Mouse (Mus musculus) skeletal muscle tissue, adult 2 months (tissue): ENCODE measurements around the gene Stub1.
"Not testable (repeated sequence)": the region's sequence is repeated elsewhere in the genome, so short reads cannot be mapped to it uniquely, and the experiment has no call there.

Experiments used
- DNase-seq: peaks from one replicate; pipeline ENCODE4 v3.0.0-alpha.2; 2012; ENCODE audit warnings: low read depth, low spot score

Stub1 gene

GRCm38 (mm10) chr17:25833291-25833663, at the start of gene Stub1:
TSS of gene Stub1 (minus strand) at chr17:25833404.
- peak; percentile 96 for DNase-seq

DNA sequence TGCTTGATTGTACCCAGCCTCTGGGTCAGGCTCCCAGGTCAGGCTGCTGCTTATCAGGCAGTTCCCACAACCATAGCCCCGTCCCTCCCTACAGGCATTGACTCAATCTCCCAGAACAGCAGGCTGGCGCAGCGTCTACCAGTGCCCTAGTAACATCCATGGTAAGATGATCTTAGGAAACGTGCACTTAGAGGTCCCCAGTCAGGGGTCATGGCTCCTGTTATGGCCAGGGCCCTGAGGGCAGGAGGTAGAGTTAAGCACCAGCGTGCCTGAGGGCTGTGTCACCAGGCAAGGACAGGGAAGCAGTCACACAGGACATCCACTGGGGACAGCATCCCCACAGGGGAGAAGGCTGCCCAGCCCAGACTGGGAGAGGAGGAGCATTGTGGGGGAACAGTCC, 49.1 kb upstream of the Stub1 start:
- no peak for DNase-seq

DNA sequence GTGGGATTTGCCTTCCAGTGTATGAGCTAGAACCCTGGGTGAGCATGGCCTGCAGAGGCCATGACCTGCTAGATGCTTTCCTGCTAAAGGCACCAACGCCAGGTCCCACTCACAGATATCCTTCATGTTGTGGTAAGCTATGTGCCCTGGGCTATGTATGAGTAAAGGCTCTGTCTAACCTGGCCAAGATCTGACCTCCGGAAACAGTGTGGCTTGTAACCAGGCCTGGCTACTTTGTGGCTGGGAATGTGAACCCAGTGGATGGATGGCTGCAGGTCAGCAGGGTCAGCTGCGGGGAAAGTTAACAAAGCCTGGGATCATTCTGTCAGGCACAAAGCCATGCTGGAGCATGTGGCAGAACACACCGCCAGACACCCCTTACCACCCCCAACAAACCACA, 48.5 kb upstream of the Stub1 start:
- no peak for DNase-seq

DNA sequence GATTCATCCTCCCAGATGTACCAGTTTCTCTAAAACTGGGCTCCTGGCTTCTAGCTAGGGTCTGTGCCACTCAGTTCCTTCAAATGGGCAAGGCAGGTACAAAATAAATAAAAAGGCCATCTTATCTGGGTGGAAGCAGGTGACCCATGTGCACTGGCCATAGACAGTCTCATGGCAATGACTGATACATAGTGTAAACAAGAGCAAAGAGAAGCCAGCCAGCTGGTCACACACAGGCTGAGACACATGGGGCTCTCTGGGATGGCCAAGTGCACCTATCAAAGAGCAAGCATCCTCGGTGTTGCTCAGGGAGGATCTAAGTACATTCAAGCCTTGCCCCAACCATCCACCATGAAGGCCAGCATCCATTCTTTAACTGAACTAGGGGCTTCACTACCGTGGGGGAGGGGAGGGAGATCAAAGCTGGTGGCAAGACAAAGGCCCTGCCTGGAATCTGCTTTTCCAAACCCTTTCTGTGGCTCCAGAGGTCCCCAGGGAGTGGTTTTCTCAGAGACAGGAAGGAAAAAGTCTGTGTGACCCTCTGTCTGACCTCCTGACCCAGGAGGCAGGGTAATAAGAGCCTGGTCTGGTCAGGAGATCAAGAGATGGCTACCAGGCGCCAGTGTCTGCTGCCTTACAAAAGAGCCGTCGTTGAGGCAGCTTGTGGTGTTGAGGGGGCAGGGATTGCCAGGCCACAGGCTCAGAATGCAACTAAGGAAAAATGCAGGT, 47.9 kb upstream of the Stub1 start:
- no peak for DNase-seq

DNA sequence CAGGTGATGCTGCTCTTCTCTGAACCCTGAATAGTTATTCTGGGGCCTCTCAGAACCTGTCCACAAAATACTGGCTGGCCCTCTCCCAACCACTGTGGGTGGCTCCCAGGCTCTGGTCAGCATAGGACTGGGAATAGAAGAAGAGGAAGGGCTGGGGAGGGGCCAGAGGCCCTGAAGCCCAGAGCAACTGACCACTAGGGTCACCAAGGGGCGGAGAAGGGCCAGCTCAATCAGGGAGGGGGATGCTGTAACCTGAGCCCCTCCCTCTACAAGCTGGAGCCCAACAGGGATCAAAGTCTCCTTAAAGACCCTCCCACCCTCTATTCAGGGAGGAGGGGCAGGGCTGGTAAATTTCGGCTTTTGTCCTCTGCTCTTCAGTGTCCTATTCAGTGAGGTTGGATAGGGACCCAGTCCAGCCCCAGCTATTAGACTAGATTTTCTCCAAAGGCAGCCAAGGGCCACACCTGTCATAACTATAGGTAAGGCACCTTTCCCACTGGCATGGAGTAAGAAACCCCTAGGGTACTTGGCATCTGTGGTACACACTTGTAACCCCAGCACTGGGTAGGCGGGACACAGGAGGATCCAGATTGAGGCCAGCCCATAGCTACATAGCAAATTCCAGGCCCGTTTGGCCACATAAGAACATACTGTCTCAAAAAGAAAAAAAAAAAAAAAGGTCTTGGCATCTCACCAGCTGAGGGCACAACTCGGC, 47.1 kb upstream of the Stub1 start, which contains the start of gene Wfikkn1:
Gene Wfikkn1 (minus strand): TSS at position 663 of the 715 bp plus-strand sequence.
- DNase-seq: no peak

- no peak for DNase-seq
These were observed 46.5 kb upstream of the Stub1 start for GRCm38 (mm10) chr17:25879750-25880149.

- no peak for DNase-seq
These were observed 46.1 kb upstream of the Stub1 start for GRCm38 (mm10) chr17:25879261-25879660.

DNA sequence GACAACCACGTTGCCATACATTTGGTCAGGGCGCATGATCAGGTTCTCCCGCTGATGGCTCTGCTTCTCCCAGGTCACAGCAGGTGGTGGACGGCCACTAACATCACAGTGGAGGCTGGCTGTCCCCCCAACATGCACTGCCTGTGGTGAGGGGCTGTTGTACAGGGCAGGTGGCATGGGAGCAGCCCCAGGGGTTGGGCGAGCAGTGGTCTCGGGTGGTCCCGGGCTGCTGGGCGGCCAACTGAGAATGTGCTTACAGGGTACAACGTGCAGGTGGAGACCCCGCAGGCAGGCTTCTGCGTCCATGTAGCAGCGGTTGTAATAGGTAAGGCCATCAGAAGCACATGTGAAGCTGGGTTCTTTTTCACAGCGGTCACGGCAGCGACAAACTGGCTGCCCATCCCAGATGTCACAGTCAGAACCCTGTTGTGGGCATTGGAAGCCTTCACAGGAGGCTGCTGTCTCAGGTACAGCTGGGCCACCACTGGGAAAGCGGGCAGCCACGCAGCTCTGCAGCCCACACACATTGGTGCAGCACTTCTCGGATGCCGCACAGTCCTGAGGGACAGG, 45.5 kb upstream of the Stub1 start:
- no peak for DNase-seq

DNA sequence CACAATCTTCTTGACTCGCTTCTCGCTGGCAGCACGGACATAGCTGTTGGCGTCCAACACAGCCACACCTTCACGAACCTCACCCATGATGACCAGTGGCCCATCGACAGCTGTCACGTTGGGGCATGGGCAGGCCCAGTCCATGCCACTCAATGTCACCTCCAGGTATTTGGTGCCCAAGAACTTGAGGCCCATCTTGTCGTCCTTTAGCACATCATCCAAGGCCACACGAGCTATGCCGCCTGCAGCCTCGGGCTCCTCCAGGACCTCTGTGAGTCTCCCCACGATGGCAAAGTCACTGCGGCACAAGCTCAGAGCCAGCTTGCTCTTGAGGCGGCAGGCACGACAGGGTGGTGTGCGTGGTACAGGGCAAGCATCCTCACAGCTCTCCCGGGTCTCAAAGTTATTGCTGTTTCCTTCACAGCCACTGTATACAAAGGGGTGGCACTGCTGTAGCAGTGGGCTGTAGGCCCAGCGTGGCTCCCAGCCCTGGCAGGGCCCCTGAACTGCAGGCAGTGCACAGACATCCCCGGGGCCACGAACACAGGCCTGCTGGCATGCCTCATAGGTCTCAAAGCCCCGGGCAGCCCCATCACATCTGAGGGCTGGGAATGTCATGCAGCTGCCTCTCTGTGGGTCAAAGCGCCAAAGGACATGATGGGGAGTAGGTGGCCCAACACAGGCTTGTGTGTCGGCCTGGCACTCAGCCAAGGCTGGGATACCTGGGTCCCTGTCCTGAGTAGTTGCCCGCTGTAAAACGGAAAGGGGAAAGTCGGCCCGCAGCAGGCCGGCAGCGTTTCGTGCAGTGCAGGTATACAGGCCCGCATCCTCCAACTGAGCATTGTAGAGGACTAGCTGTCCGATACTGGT, 44.8 kb upstream of the Stub1 start:
- no peak for DNase-seq

DNA sequence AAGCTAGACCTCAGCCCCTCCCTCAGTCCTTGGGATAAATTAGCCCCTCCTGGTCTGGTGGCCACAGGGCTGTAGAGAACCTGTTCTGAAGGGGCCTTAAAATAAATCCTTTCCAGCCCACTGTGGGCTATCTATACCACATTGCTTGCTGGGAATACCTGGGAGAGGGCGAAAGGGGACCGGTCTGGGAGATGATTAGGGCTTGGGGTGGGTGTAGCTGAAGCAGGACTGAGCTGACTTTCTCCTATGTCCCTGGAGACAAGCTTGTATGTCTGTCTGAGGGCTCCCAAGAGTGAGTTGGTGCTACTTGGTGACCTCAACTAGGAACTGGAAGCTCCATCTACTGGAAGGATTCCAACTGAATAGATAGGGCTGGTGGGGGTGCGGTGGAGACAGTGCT, 43.8 kb upstream of the Stub1 start:
- no peak for DNase-seq

GRCm38 (mm10) chr17:25876347-25876915, 43.2 kb upstream of the Stub1 start:
- DNase-seq: no peak

DNA sequence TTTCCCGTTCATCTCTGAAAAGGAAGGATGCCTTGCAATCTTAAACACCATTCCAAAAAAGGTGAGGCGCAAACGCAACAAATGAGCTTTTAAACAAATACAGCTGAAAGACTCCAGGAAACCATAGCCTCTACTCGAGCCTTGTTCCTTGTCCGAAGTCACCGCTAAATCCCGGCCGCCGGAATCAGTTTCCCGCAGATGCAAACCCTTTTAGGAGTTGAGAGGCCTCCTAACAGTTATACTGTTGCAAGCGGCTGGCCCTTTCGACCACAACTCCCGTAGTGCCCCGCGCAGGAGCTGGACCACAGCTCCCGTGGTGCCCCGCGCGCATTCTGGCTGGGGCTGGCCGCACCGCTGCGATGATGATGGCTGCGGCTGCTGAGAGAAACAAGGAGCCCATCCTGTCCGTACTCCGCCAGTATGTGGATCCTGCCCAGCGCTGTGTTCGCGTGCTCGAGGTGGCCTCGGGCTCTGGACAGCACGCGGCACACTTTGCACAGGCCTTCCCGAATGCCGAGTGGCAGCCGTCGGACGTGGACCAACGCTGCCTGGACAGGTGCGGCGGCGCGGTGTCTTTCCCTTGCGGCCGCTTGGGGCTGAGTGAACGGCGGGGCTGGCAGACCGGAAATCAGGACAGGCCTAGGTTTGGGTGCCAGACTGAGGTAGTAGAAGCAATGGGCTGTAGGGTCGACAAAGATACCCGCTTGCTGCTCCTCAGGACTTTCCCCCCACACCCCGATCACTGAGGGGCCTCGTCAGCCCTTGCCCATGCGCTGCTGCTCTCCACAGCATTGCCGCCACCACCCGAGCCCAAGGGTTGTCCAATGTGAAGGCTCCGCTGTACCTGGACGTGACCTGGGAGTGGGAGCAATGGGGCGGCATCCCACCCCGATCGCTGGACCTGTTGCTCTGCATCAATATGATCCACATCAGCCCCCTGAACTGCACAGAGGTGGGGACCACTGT, 42.2 kb upstream of the Stub1 start:
- peak; percentile 80 for DNase-seq

DNA sequence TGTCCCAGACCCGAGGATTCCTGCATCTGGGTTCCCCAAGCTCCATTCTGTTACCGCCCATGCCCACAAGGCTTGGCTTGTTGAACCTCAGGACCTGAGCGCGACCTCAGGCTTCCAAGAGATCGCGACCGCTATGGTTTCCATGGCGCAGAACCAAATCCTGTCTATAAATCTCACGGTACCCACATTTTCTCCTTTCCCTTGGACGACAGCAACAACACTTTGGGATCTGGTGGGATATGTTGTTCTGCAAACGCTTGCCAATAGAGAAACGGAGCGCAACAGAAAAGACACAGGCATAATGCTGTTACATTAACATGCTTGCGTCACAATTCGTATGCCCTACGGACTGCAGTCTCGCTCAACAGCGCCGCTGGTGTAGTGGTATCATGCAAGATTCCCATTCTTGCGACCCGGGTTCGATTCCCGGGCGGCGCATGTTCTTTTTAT, 41.5 kb upstream of the Stub1 start, which contains the start of gene Mettl26:
Gene Mettl26 (plus strand): TSS at position 354 of the 450 bp plus-strand sequence.
- peak; percentile 91 for DNase-seq

- no peak for DNase-seq
These were observed 41.0 kb upstream of the Stub1 start for GRCm38 (mm10) chr17:25874148-25874720.

DNA sequence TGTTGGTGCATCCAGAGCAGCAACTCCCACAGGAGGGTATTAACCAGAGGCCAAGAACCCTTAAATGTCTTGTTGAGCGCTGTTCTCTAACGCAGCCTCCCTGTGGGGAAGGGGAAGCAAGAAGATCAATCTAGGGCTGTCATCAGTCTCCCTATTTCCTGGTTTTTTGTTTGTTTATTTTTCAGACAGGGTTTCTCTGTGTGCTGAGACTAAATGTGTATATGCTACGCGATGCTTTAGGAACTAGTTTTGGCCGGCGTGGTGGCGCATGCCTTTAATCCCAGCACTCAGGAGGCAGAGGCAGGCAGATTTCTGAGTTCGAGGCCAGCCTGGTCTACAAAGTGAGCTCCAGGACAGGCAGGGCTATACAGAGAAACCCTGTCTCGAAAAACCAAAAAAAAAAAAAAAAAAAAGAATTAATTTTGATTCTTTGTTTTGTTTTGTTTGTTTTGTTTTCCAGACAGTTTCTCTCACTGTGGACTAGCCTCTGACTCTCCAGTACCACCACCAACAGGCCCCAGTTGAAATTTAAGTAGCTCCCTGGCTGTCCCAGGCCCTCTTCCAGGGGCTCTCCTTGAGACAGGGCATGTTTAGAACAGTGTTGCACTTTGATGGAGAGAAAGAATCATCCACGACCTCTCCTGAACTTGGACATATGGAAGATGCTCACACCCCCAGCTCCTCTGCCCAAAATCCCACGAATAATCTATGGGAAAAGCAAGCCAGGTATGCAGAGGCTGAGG, 40.4 kb upstream of the Stub1 start:
- no peak for DNase-seq

GRCm38 (mm10) chr17:25872676-25873075, 39.5 kb upstream of the Stub1 start:
- DNase-seq: no peak

GRCm38 (mm10) chr17:25871566-25871965, 38.4 kb upstream of the Stub1 start:
- DNase-seq: not testable (repeated sequence)

DNA sequence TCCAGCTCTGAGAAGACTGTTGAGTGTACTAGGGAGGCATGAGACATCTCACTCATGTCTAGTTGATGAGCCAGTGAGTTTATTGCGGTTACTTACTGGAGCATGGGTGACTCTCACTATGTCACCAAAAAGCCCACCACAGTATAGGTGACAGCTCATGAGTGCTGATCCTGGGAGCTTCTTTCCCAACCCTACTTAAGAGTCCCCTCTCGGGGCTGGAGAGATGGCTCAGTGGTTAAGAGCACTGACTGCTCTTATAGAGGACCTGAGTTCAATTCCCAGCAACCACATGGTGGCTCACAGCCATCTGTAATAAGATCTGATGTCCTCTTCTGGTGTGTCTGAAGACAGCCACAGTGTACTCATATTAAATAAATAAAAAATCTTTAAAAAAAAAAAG, 36.8 kb upstream of the Stub1 start:
- no peak for DNase-seq

- no peak for DNase-seq
These were observed 36.3 kb upstream of the Stub1 start for GRCm38 (mm10) chr17:25869498-25869897.
